Mouse (Mus musculus) CH12.LX (cell line): ENCODE measurements around the gene Pick1.

Experiments
- BHLHE40 ChIP-seq: IDR thresholded peaks from 2 replicates; pipeline ENCODE4 v1.6.1; 2011; ENCODE audit warnings: mild to moderate bottlenecking, low read depth, low read length, improper control_type of control experiment
- CHD2 ChIP-seq: IDR thresholded peaks from 2 replicates; pipeline ENCODE4 v1.6.1; 2011; ENCODE audit warnings: low read length, improper control_type of control experiment
- CTCF ChIP-seq, 2 experiments: IDR thresholded peaks in 1 of 2; conservative IDR thresholded peaks in 1 of 2; 2 replicates each; pipeline ENCODE4 v1.5.1; 2011 to 2012; ENCODE audit warnings: low read depth in 2 of 2, low read length in 2 of 2, improper control_type of control experiment in 1 of 2, inconsistent platforms in 1 of 2, mild to moderate bottlenecking in 1 of 2, moderate library complexity in 1 of 2
- GABPA ChIP-seq: IDR thresholded peaks from 2 replicates; pipeline ENCODE4 v1.6.1; 2012; ENCODE audit warnings: low read depth, low read length, improper control_type of control experiment, inconsistent platforms; ENCODE audit not compliant: insufficient replicate concordance
- POLR2A ChIP-seq: IDR thresholded peaks from 2 replicates; pipeline ENCODE4 v1.6.1; 2011; ENCODE audit warnings: low read depth, mild to moderate bottlenecking, improper control_type of control experiment, low read length

DNA sequence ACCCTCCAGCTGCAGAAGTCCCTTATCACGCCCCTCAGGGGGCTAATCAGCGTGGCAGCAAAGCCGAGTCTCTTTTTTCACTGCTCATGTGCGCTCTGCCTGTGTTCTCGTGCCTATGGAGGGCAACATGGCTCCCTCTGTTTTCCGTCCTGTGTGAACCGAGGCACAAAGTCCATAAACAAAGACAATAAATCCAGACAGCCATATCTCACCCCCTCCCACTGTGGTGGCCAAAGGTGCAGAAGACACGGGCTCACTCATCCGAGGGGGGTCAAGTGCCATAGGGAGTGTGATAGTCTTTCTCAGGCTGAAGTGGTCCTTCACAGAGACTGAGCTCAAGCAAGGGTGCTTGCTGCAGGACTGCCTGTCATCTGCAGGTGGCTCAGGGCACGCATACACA, 44.0 kb downstream of the Pick1 start:
- TF ChIP-seq CTCF (conservative IDR thresholded peaks at IDR 0.05 in 1 of 2, IDR thresholded peaks at IDR 0.05 in 1 of 2; ENCODE audit: low read depth in 2 of 2, low read length in 2 of 2) (no peak), GABPA (no peak), BHLHE40 (no peak), CHD2 (no peak), POLR2A (no peak)
